In genomic region chr5:139331742-139332141, GRCm38 (mm10) we compare ENCODE assay signal across 10 mouse cellular contexts. TPM values are rescaled to one million over a fixed set of nuclear protein-coding genes. Genes with fewer than 3 reads are reported as not detected.
DNase-seq lines count a peak whose midpoint lies in the region; ATAC-seq lines count a peak whose summit lies in the region.
"Had no signal": no experiment of that assay in that cellular context is flagged by ENCODE, and none has a peak within 500 bp of the region (broad histone marks: within the 10 kb centered on the region; RNA-seq: fewer than 3 reads in every experiment).

No protein-coding gene starts in this region.

- peak; percentile 76 for DNase-seq in midbrain, embryonic 10.5 days (ENCODE audit: low spot score)
- peak; percentile 86 for DNase-seq in cerebellum, adult 8-10 months
- peak; percentile 92 for DNase-seq in limb, embryonic 11.5 days (ENCODE audit: low spot score)
- peak; percentile 82 for DNase-seq in neural tube, embryonic 11.5 days (ENCODE audit: low spot score)
- peak; percentile 94 for DNase-seq in testis, postnatal 10 days (ENCODE audit: low spot score)

- H3K27me3 ChIP-seq in midbrain, embryonic 10.5 days (ENCODE audit: low read depth, poor library complexity, severe bottlenecking): peaks cover 15% of the 10 kb centered on the region
- no peaks in the 10 kb centered on the region; the same call in 1 of the 2 replicates for H3K27me3 ChIP-seq in midbrain, embryonic 16.5 days (ENCODE audit: control insufficient read depth, insufficient read depth, low read depth, low read length)
- 0 out of 2 replicates have a peak, but pooled peaks cover 3% of the 10 kb centered on the region for H3K27me3 ChIP-seq in intestine, embryonic 15.5 days (replicated peaks)
- no peaks in the 10 kb centered on the region for H3K27me3 ChIP-seq in limb, embryonic 11.5 days (ENCODE audit: control insufficient read depth, insufficient read depth, low read length)
- no peaks in the 10 kb centered on the region for H3K27me3 ChIP-seq in neural tube, embryonic 11.5 days (ENCODE audit: control insufficient read depth, insufficient read depth, low read length)

- WGBS in midbrain, embryonic 10.5 days: 23% methylated on average over 8 of the region's 8 CpGs
- WGBS in midbrain, embryonic 16.5 days: 19% methylated on average over 8 of the region's 8 CpGs
- 16% methylated on average over 8 of the region's 8 CpGs for WGBS in intestine, embryonic 15.5 days
- WGBS in limb, embryonic 11.5 days: 23% methylated on average over 8 of the region's 8 CpGs
- 23% methylated on average over 8 of the region's 8 CpGs for WGBS in neural tube, embryonic 11.5 days

- H3K4me2 ChIP-seq in midbrain, embryonic 16.5 days (ENCODE audit: low read length): no peak overlapping the region
- H3K4me2 ChIP-seq in intestine, embryonic 15.5 days (replicated peaks): no peak overlapping the region
- H3K4me2 ChIP-seq in limb, embryonic 11.5 days (ENCODE audit: low read depth, severe bottlenecking): no peak overlapping the region
- no peak overlapping the region for H3K4me2 ChIP-seq in neural tube, embryonic 11.5 days (ENCODE audit: low read depth)
- H3K4me2 ChIP-seq: embryonic facial prominence, embryonic 12.5 days; neural tube, embryonic 12.5 days had no signal

- H3K9me3 ChIP-seq in midbrain, embryonic 10.5 days (replicated peaks): no peaks in the 10 kb centered on the region
- no peaks in the 10 kb centered on the region for H3K9me3 ChIP-seq in midbrain, embryonic 16.5 days (replicated peaks; ENCODE audit: control insufficient read depth, low read length, poor library complexity, severe bottlenecking)
- H3K9me3 ChIP-seq in intestine, embryonic 15.5 days: no peaks in the 10 kb centered on the region
- H3K9me3 ChIP-seq in limb, embryonic 11.5 days (ENCODE audit: control insufficient read depth, low read length): no peaks in the 10 kb centered on the region
- no peaks in the 10 kb centered on the region for H3K9me3 ChIP-seq in neural tube, embryonic 11.5 days (ENCODE audit: control insufficient read depth, low read length)
- H3K9me3 ChIP-seq: embryonic facial prominence, embryonic 12.5 days; neural tube, embryonic 12.5 days had no signal

- peaks cover 25% of the 10 kb centered on the region for H3K36me3 ChIP-seq in midbrain, embryonic 10.5 days
- H3K36me3 ChIP-seq in midbrain, embryonic 16.5 days (ENCODE audit: control insufficient read depth, insufficient read depth, low read length): peaks cover 6% of the 10 kb centered on the region; the same call in 1 of the 2 replicates
- H3K36me3 ChIP-seq in intestine, embryonic 15.5 days: peaks cover 7% of the 10 kb centered on the region; the same call in 1 of the 2 replicates
- H3K36me3 ChIP-seq in limb, embryonic 11.5 days (ENCODE audit: control insufficient read depth, insufficient read depth, low read length): no peaks in the 10 kb centered on the region
- H3K36me3 ChIP-seq in neural tube, embryonic 11.5 days (ENCODE audit: control insufficient read depth, insufficient read depth, low read length): peaks cover 4% of the 10 kb centered on the region; the same call in 1 of the 2 replicates

- no peak for ATAC-seq in midbrain, embryonic 16.5 days
- 0 out of 2 replicates have a peak, but pooled peaks have one; percentile 31 for ATAC-seq in frontal cortex, adult (ENCODE audit: low TSS enrichment)
- peak; percentile 58 for ATAC-seq in intestine, embryonic 15.5 days
- ATAC-seq in limb, embryonic 11.5 days (ENCODE audit: insufficient number of reproducible peaks, low FRiP score, low TSS enrichment, low read depth): no peak
- ATAC-seq in neural tube, embryonic 11.5 days (ENCODE audit: insufficient read depth, low FRiP score, low TSS enrichment): 0 out of 2 replicates have a peak, but pooled peaks have one; percentile 16

- no peaks in the 10 kb centered on the region for H3K4me1 ChIP-seq in midbrain, embryonic 10.5 days
- H3K4me1 ChIP-seq in midbrain, embryonic 16.5 days (ENCODE audit: control insufficient read depth, insufficient read depth, low read length): no peaks in the 10 kb centered on the region
- H3K4me1 ChIP-seq in intestine, embryonic 15.5 days (replicated peaks): peaks cover 8% of the 10 kb centered on the region; the same call in 1 of the 2 replicates
- no peaks in the 10 kb centered on the region for H3K4me1 ChIP-seq in limb, embryonic 11.5 days (ENCODE audit: control insufficient read depth, insufficient read depth, low read length)
- no peaks in the 10 kb centered on the region for H3K4me1 ChIP-seq in neural tube, embryonic 11.5 days (ENCODE audit: control insufficient read depth, insufficient read depth, low read length)
- H3K4me1 ChIP-seq: embryonic facial prominence, embryonic 12.5 days; neural tube, embryonic 12.5 days had no signal

- H3K4me3 ChIP-seq in midbrain, embryonic 10.5 days: no peak overlapping the region
- H3K4me3 ChIP-seq in midbrain, embryonic 16.5 days (ENCODE audit: low read depth, low read length): no peak overlapping the region
- H3K4me3 ChIP-seq in intestine, embryonic 15.5 days (replicated peaks): no peak overlapping the region
- no peak overlapping the region for H3K4me3 ChIP-seq in limb, embryonic 11.5 days (ENCODE audit: low read depth, low read length)
- no peak overlapping the region for H3K4me3 ChIP-seq in neural tube, embryonic 11.5 days (ENCODE audit: low read depth, low read length)
- H3K4me3 ChIP-seq: embryonic facial prominence, embryonic 12.5 days; neural tube, embryonic 12.5 days had no signal

- H3K9ac ChIP-seq in midbrain, embryonic 16.5 days (ENCODE audit: low read depth, low read length): no peak overlapping the region
- no peak overlapping the region for H3K9ac ChIP-seq in intestine, embryonic 15.5 days
- H3K9ac ChIP-seq in limb, embryonic 11.5 days (ENCODE audit: low read length): no peak overlapping the region
- H3K9ac ChIP-seq in neural tube, embryonic 11.5 days (ENCODE audit: low read length): no peak overlapping the region
- H3K9ac ChIP-seq: embryonic facial prominence, embryonic 12.5 days; neural tube, embryonic 12.5 days had no signal

- no peak overlapping the region for H3K27ac ChIP-seq in midbrain, embryonic 10.5 days (replicated peaks)
- no peak overlapping the region for H3K27ac ChIP-seq in midbrain, embryonic 16.5 days (ENCODE audit: low read length)
- peak overlapping the region; percentile 87 for H3K27ac ChIP-seq in intestine, embryonic 15.5 days
- H3K27ac ChIP-seq in limb, embryonic 11.5 days (replicated peaks; ENCODE audit: low read depth, low read length): no peak overlapping the region
- H3K27ac ChIP-seq in neural tube, embryonic 11.5 days (ENCODE audit: low read depth, low read length): no peak overlapping the region
- H3K27ac ChIP-seq: embryonic facial prominence, embryonic 12.5 days; neural tube, embryonic 12.5 days had no signal

RNA-seq across cellular contexts. Expression of gene Adap1, which starts 6.3 kb away (rescaled TPM):
- polyA plus RNA-seq in midbrain, embryonic 10.5 days (2016; fragmentation: Nextera tagmentation; extraction: Ambion mirVana): 0.37 and 0.53 TPM in 2 replicates
- 66.9 and 68.5 TPM in 2 replicates for polyA plus RNA-seq in midbrain, embryonic 16.5 days (2015; fragmentation: Nextera tagmentation; extraction: Ambion mirVana)
- polyA plus RNA-seq in intestine, embryonic 15.5 days (2015; fragmentation: Nextera tagmentation; extraction: Ambion mirVana): 20.1 and 20.5 TPM in 2 replicates
- polyA plus RNA-seq in limb, embryonic 11.5 days (2014; fragmentation: Nextera tagmentation; extraction: Ambion mirVana): 0.17 and 0.69 TPM in 2 replicates
- polyA plus RNA-seq in neural tube, embryonic 11.5 days (2014; fragmentation: Nextera tagmentation; extraction: Ambion mirVana): 7.7 and 8.4 TPM in 2 replicates

RNA-seq across cellular contexts. Expression of gene Cox19, which starts 19.5 kb away (rescaled TPM):
- 123 and 134 TPM in 2 replicates for polyA plus RNA-seq in midbrain, embryonic 10.5 days (2016; fragmentation: Nextera tagmentation; extraction: Ambion mirVana)
- 102 and 105 TPM in 2 replicates for polyA plus RNA-seq in midbrain, embryonic 16.5 days (2015; fragmentation: Nextera tagmentation; extraction: Ambion mirVana)
- polyA plus RNA-seq in intestine, embryonic 15.5 days (2015; fragmentation: Nextera tagmentation; extraction: Ambion mirVana): 162 and 168 TPM in 2 replicates
- 117 and 120 TPM in 2 replicates for polyA plus RNA-seq in limb, embryonic 11.5 days (2014; fragmentation: Nextera tagmentation; extraction: Ambion mirVana)
- polyA plus RNA-seq in neural tube, embryonic 11.5 days (2014; fragmentation: Nextera tagmentation; extraction: Ambion mirVana): 141 and 142 TPM in 2 replicates

RNA-seq across cellular contexts. Expression of gene Cyp2w1, which starts 20.7 kb away (rescaled TPM):
- not detected in 2 replicates for polyA plus RNA-seq in midbrain, embryonic 10.5 days (2016; fragmentation: Nextera tagmentation; extraction: Ambion mirVana)
- not detected in 2 replicates for polyA plus RNA-seq in midbrain, embryonic 16.5 days (2015; fragmentation: Nextera tagmentation; extraction: Ambion mirVana)
- polyA plus RNA-seq in intestine, embryonic 15.5 days (2015; fragmentation: Nextera tagmentation; extraction: Ambion mirVana): 23.5 and 25.8 TPM in 2 replicates
- not detected in 2 replicates for polyA plus RNA-seq in limb, embryonic 11.5 days (2014; fragmentation: Nextera tagmentation; extraction: Ambion mirVana)
- polyA plus RNA-seq in neural tube, embryonic 11.5 days (2014; fragmentation: Nextera tagmentation; extraction: Ambion mirVana): not detected in 2 replicates
- polyA plus RNA-seq: neural tube, embryonic 12.5 days had no signal

RNA-seq across cellular contexts. Expression of gene Gpr146, which starts 45.8 kb away (rescaled TPM):
- 1.7 and 2.0 TPM in 2 replicates for polyA plus RNA-seq in midbrain, embryonic 10.5 days (2016; fragmentation: Nextera tagmentation; extraction: Ambion mirVana)
- polyA plus RNA-seq in midbrain, embryonic 16.5 days (2015; fragmentation: Nextera tagmentation; extraction: Ambion mirVana): 2.5 and 2.9 TPM in 2 replicates
- polyA plus RNA-seq in intestine, embryonic 15.5 days (2015; fragmentation: Nextera tagmentation; extraction: Ambion mirVana): 2.2 and 2.7 TPM in 2 replicates
- 1.9 and 2.3 TPM in 2 replicates for polyA plus RNA-seq in limb, embryonic 11.5 days (2014; fragmentation: Nextera tagmentation; extraction: Ambion mirVana)
- 2.4 TPM in 2 replicates for polyA plus RNA-seq in neural tube, embryonic 11.5 days (2014; fragmentation: Nextera tagmentation; extraction: Ambion mirVana)

Comparison
In these comparisons a context has a peak if more than half of its experiments do, and no peak if none do; other contexts are left out.
1. ATAC-seq: peak in frontal cortex, adult (single experiment), intestine, embryonic 15.5 days (single experiment) and neural tube, embryonic 11.5 days (single experiment); none in midbrain, embryonic 16.5 days (single experiment) and limb, embryonic 11.5 days (single experiment).
2. RNA of gene Cyp2w1, which starts 20.7 kb away (polyA plus RNA-seq): 23.5 to 25.8 TPM in intestine, embryonic 15.5 days; not detected in limb, embryonic 11.5 days, not detected in midbrain, embryonic 10.5 days, not detected in midbrain, embryonic 16.5 days and not detected in neural tube, embryonic 11.5 days; every median in the first group is over 10 times any median in the second.
3. Peak in every context shown above with its lines, with median percentiles within 50 percentile points of each other: DNase-seq.